Mouse (Mus musculus) heart, postnatal 0 days (tissue): Measurements from ENCODE around the gene Gm5617. TPM values are rescaled to one million over a fixed set of nuclear protein-coding genes. Genes with fewer than 3 reads are reported as not detected.
"Not testable (repeated sequence)": the region's sequence is repeated elsewhere in the genome, so short reads cannot be mapped to it uniquely, and the experiment has no call there.

Experiments
- ATAC-seq: fragments of 200-750 bp; cut with Nextera tagmentation; 2 replicates; pipeline ENCODE4 v1.8.0; 2017; ENCODE audit warnings: low read depth, moderate number of reproducible peaks, moderate library complexity; ENCODE audit not compliant: insufficient read depth
- DNase-seq: peaks from one replicate; pipeline ENCODE4 v3.0.0-alpha.2; 2016; ENCODE audit warnings: low spot score
- H3K27ac ChIP-seq: fragments of 300-500 bp; sonication (generic); 2 replicates; pipeline ENCODE4 v1.5.1; 2014; ENCODE audit warnings: low read depth, mild to moderate bottlenecking
- H3K27me3 ChIP-seq: fragments of 300-500 bp; sonication (generic); 2 replicates; pipeline ENCODE4 v1.6.1; 2014; ENCODE audit warnings: low read length, mixed read lengths; ENCODE audit not compliant: control insufficient read depth, insufficient read depth
- H3K36me3 ChIP-seq: fragments of 300-500 bp; sonication (generic); replicated peaks from 2 replicates; pipeline ENCODE4 v1.6.1; 2014; ENCODE audit warnings: low read length, mixed read lengths; ENCODE audit not compliant: control insufficient read depth, insufficient read depth
- H3K4me1 ChIP-seq: fragments of 300-500 bp; sonication (generic); 2 replicates; pipeline ENCODE4 v1.6.1; 2014; ENCODE audit warnings: antibody characterized with exemption; ENCODE audit not compliant: control insufficient read depth, insufficient read depth
- H3K4me2 ChIP-seq: fragments of 300-500 bp; sonication (generic); 2 replicates; pipeline ENCODE4 v1.6.1; 2014; ENCODE audit warnings: low read depth, mild to moderate bottlenecking, low read length, moderate library complexity
- H3K4me3 ChIP-seq: fragments of 300-500 bp; sonication (generic); 2 replicates; pipeline ENCODE4 v1.5.1; 2014; ENCODE audit warnings: low read depth, low read length
- H3K9ac ChIP-seq: fragments of 300-500 bp; sonication (generic); replicated peaks from 2 replicates; pipeline ENCODE4 v1.6.1; 2014; ENCODE audit warnings: low read depth, low read length, mixed read lengths
- H3K9me3 ChIP-seq: fragments of 300-500 bp; sonication (generic); replicated peaks from 2 replicates; pipeline ENCODE4 v1.6.1; 2016; ENCODE audit warnings: low read length; ENCODE audit not compliant: control insufficient read depth
- CTCF ChIP-seq: IDR thresholded peaks from 2 replicates; pipeline ENCODE4 v1.5.1; 2016; ENCODE audit warnings: antibody characterized with exemption, control low read depth, low read depth
- EP300 ChIP-seq: IDR thresholded peaks from 2 replicates; pipeline ENCODE4 v1.6.1; 2016; ENCODE audit warnings: antibody characterized with exemption, low read depth
- WGBS: fragments of 180-500 bp; shearing (Covaris S2); extraction: QIAGEN DNeasy Blood & Tissue Kit; methylation state at CpG from one replicate; pipeline ENCODE4 v1.1.7; 2014; 5-methylcytosine and 5-hydroxymethylcytosine counted together
- microRNA-seq: library from miRNA; unstranded; fragments of <30 nt; microRNA quantifications from one replicate; pipeline ENCODE4, GENCODE M21; 2016
- polyA plus RNA-seq: library from polyadenylated mRNA; unstranded; fragments of >200 nt; fragmentation: Nextera tagmentation; extraction: Ambion mirVana; gene quantifications from 2 replicates; pipeline ENCODE4 v1.2.1, GENCODE M21; 2015
- total RNA-seq: library from RNA; depleted of rRNA; stranded (reverse); fragments of >200 nt; gene quantifications from 2 replicates; pipeline ENCODE4 v1.2.3, GENCODE M21; 2014; ENCODE audit warnings: low replicate concordance; rRNA removed

Gene Gm5617
- total and polyA plus RNA-seq, 2 experiments from 2014 or later, result 43.3 to 63.4 TPM

- no peaks in the 10 kb centered on the region for H3K9me3 ChIP-seq
- H3K36me3 ChIP-seq, result no peaks in the 10 kb centered on the region
- DNase-seq (no peak), ATAC-seq (no peak)
- 53% methylated on average over 2 of the region's 2 CpGs for WGBS
- no peak overlapping the region for H3K4me2 ChIP-seq
- H3K4me1 ChIP-seq, result no peaks in the 10 kb centered on the region
- TF ChIP-seq EP300, result no peak
- TF ChIP-seq CTCF, result no peak
- no peak overlapping the region for H3K4me3 ChIP-seq
- no peak overlapping the region for H3K9ac ChIP-seq
- H3K27ac ChIP-seq, result no peak overlapping the region
- no peaks in the 10 kb centered on the region for H3K27me3 ChIP-seq
These were observed 37.5 kb downstream of the Gm5617 start for GRCm38 (mm10) chr9:48532730-48533129.

GRCm38 (mm10) chr9:48536414-48536813, 41.2 kb downstream of the Gm5617 start:
- WGBS, result 71% methylated on average over 1 of the region's 1 CpGs
- Histone ChIP-seq H3K4me3 (no peak overlapping the region), H3K9ac (no peak overlapping the region), H3K27me3 (no peaks in the 10 kb centered on the region), H3K27ac (no peak overlapping the region), H3K4me1 (no peaks in the 10 kb centered on the region), H3K36me3 (no peaks in the 10 kb centered on the region), H3K9me3 (no peaks in the 10 kb centered on the region; the same call in 1 of the 2 replicates), H3K4me2 (no peak overlapping the region)
- DNase-seq (no peak), ATAC-seq (no peak)
- no peak for TF ChIP-seq EP300
- no peak for TF ChIP-seq CTCF

- H3K27me3 ChIP-seq, H3K4me1 ChIP-seq, H3K36me3 ChIP-seq, H3K9me3 ChIP-seq, H3K4me3 ChIP-seq, H3K9ac ChIP-seq, H3K27ac ChIP-seq, DNase-seq, H3K4me2 ChIP-seq, ATAC-seq: not testable (repeated sequence)
- WGBS, result 7% methylated on average over 1 of the region's 1 CpGs
These were observed 42.4 kb downstream of the Gm5617 start for GRCm38 (mm10) chr9:48537616-48538015.

- Histone ChIP-seq H3K9me3 (peaks cover 14% of the 10 kb centered on the region; the same call in 1 of the 2 replicates), H3K27me3 (no peaks in the 10 kb centered on the region), H3K36me3 (no peaks in the 10 kb centered on the region), H3K27ac (no peak overlapping the region), H3K9ac (no peak overlapping the region), H3K4me2 (peak overlapping the region; percentile 28; the same call in 1 of the 2 replicates), H3K4me3 (peak overlapping the region; percentile 1; the same call in 1 of the 2 replicates), H3K4me1 (no peaks in the 10 kb centered on the region)
- DNase-seq, result no peak
- 8% methylated on average over 17 of the region's 17 CpGs for WGBS
- TF ChIP-seq EP300 (no peak), CTCF (no peak)
- no peak for ATAC-seq
These were observed 42.9 kb downstream of the Gm5617 start for GRCm38 (mm10) chr9:48538044-48538645.

GRCm38 (mm10) chr9:48538688-48539087, 43.4 kb downstream of the Gm5617 start:
- H3K9me3 ChIP-seq, result peaks cover 18% of the 10 kb centered on the region
- no peak for ATAC-seq
- peak overlapping the region; percentile 28 for H3K4me2 ChIP-seq
- H3K9ac ChIP-seq, result no peak overlapping the region
- DNase-seq, result no peak
- H3K27ac ChIP-seq, result no peak overlapping the region
- TF ChIP-seq CTCF (no peak), EP300 (no peak)
- 0 out of 2 replicates have a peak overlapping the region, but pooled peaks have one; percentile 0 for H3K4me3 ChIP-seq
- H3K4me1 ChIP-seq, result no peaks in the 10 kb centered on the region
- H3K27me3 ChIP-seq, result no peaks in the 10 kb centered on the region
- WGBS, result 17% methylated on average over 12 of the region's 12 CpGs
- no peaks in the 10 kb centered on the region for H3K36me3 ChIP-seq

Small RNA genes lying within 50 kb of the gene (microRNA-seq; reads per million reads assigned to microRNA genes)
- not detected for gene Gm23653

Other genes with a start within 250 kb of the Gm5617 start
- 0.19 and 0.27 TPM in 2 replicates for gene Nxpe2, start 142.0 kb upstream of the Gm5617 start, total RNA-seq
- gene Nxpe2, start 142.0 kb upstream of the Gm5617 start, polyA plus RNA-seq, result 1.2 and 1.7 TPM in 2 replicates
- 21.6 and 27.5 TPM in 2 replicates for gene Rexo2, start 14.8 kb upstream of the Gm5617 start, total RNA-seq
- 90.4 and 93.9 TPM in 2 replicates for gene Rexo2, start 14.8 kb upstream of the Gm5617 start, polyA plus RNA-seq
- gene Rbm7, start 143 bp upstream of the Gm5617 start, total RNA-seq, result 37.8 and 52.2 TPM in 2 replicates
- 62.7 and 68.3 TPM in 2 replicates for gene Rbm7, start 143 bp upstream of the Gm5617 start, polyA plus RNA-seq
- 2.1 and 7.5 TPM in 2 replicates for gene Nnmt, start 109.7 kb downstream of the Gm5617 start, total RNA-seq
- gene Nnmt, start 109.7 kb downstream of the Gm5617 start, polyA plus RNA-seq, result 12.0 and 12.4 TPM in 2 replicates